Mouse (Mus musculus): ENCODE results near the gene Trio.

GRCm38 (mm10) chr15:27789325-27789724 is 236.3 kb downstream of the Trio start:
- TF ChIP-seq POLR2A (IDR thresholded peaks at IDR 0.05; ENCODE audit: borderline replicate concordance, low read depth, low read length) (no peak), CTCF (IDR thresholded peaks at IDR 0.05; ENCODE audit: low read depth, low read length) (no peak)
